Mouse (Mus musculus): ENCODE results near the gene Usp37. TPM values are rescaled to one million over a fixed set of nuclear protein-coding genes. Genes with fewer than 3 reads are reported as not detected.

Usp37 gene
- polyA plus RNA-seq, 2 experiments: 4.4 to 11.4 TPM

DNA sequence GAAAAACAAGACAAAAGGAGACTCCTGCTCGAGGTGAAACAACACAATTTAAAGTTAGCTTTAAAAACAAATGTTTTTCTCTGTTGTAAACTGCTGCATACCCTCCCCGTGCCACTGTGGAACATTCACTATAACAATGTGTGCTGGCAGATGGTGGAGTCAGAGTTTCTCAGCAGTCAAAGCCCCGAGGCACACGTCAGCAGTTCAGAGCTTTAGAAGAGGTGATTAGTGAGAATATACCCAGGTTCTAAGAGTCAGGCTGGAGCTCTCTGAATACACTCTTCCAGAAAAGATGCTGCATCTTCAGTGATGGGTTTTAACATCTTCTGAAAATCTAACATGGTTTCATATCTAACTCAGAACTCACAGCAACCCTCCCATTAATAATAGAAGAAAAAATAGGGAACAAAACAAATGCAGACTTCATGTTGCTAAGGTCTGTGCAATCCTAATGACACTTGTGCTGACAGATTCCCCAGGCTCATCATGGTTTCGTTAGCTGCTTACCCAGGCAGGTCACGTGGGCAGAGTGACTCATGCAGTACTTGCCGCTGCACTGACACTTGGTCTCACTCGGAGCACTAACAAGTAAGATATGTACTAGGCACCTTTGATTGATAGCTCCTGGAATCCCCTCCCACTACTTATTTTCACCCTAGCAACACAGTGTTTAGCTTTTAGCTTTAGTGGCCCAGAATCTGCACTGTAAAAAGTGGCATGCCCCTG is 106.2 kb downstream of the Usp37 start:
- Histone ChIP-seq H3K9ac (replicated peaks) (no peak overlapping the region), H3K27me3 (ENCODE audit: control insufficient read depth, insufficient read depth, low read length) (no peaks in the 10 kb centered on the region), H3K4me2 (ENCODE audit: low read depth) (no peak overlapping the region), H3K36me3 (replicated peaks; ENCODE audit: control insufficient read depth, insufficient read depth, low read depth) (peaks cover 33% of the 10 kb centered on the region), H3K4me3 (ENCODE audit: insufficient read depth in 1 of 2, low read depth in 2 of 2, low read length in 2 of 2) (no peak overlapping the region), H3K4me1 (replicated peaks; ENCODE audit: control insufficient read depth in 2 of 2, insufficient read depth in 2 of 2, low read length in 1 of 2) (peaks cover 6 to 16% of the 10 kb centered on the region in 2 experiments), H3K27ac (no peak overlapping the region), H3K9me3 (ENCODE audit: control insufficient read depth, low read length) (no peaks in the 10 kb centered on the region)
- no peak for TF ChIP-seq CTCF (IDR thresholded peaks at IDR 0.05; ENCODE audit: low read depth)
- TF ChIP-seq EP300 (IDR thresholded peaks at IDR 0.05; ENCODE audit: low read depth): no peak
- 77% methylated on average over 8 of the region's 8 CpGs for WGBS (ENCODE audit: insufficient replicate concordance)
- DNase-seq (ENCODE audit: low read depth in 3 of 3, low spot score in 3 of 3) (no peak), ATAC-seq (ENCODE audit: insufficient read depth) (no peak)

DNA sequence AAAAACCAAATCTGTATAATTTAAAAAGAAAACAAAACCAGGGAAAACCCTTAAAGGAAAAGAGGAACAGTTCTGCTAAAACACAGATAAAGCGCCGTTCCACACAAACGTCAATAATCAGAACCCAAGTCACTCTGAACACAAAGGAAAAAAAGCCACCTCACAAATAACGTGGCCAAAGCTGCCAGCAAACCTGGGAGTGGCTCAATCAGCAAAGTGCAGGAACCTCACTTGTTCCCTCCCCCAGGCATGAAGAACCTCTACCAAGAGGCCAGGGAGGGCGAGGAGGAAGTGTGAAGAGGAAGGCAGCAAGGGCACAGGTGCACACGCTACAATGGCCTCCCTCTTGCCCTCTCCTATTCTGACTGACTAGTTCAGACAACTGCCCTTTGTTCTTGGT is 108.5 kb downstream of the Usp37 start:
- H3K9me3 ChIP-seq (ENCODE audit: control insufficient read depth, low read length): no peaks in the 10 kb centered on the region
- DNase-seq (ENCODE audit: low read depth in 3 of 3, low spot score in 3 of 3) (peak; percentile 30 to 35 (median 33)), ATAC-seq (ENCODE audit: insufficient read depth) (peak; percentile 66)
- peaks cover 6 to 16% of the 10 kb centered on the region in 2 experiments for H3K4me1 ChIP-seq (replicated peaks; ENCODE audit: control insufficient read depth in 2 of 2, insufficient read depth in 2 of 2, low read length in 1 of 2)
- no peaks in the 10 kb centered on the region for H3K27me3 ChIP-seq (ENCODE audit: control insufficient read depth, insufficient read depth, low read length)
- H3K4me2 ChIP-seq (ENCODE audit: low read depth): no peak overlapping the region
- no peak overlapping the region for H3K4me3 ChIP-seq (ENCODE audit: insufficient read depth in 1 of 2, low read depth in 2 of 2, low read length in 2 of 2)
- TF ChIP-seq CTCF (IDR thresholded peaks at IDR 0.05; ENCODE audit: low read depth) (no peak), EP300 (IDR thresholded peaks at IDR 0.05; ENCODE audit: low read depth) (no peak)
- H3K36me3 ChIP-seq (replicated peaks; ENCODE audit: control insufficient read depth, insufficient read depth, low read depth): peaks cover 24% of the 10 kb centered on the region
- H3K9ac ChIP-seq (replicated peaks): no peak overlapping the region
- peak overlapping the region; percentile 48; the same call in 1 of the 2 replicates for H3K27ac ChIP-seq
- WGBS (ENCODE audit: insufficient replicate concordance): 20% methylated on average over 6 of the region's 6 CpGs

DNA sequence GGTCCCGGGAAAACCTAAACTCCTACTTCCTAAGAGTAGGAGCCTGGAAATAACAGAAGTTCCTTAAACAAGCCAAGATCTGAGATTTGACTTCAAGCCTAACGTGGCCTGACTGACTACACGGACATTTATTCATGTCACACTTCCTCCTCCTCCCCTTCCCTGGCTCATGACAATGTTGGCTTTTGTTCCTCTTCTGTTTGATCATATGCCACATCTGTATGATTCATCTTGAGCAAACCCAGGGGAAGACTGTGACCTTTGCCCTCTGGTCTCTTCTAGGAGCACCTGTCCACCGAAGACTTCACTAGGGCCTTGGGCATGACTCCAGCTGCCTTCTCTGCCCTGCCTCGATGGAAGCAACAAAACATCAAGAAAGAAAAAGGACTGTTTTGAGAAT is 109.5 kb downstream of the Usp37 start:
- no peak overlapping the region for H3K4me3 ChIP-seq (ENCODE audit: insufficient read depth in 1 of 2, low read depth in 2 of 2, low read length in 2 of 2)
- H3K27ac ChIP-seq: no peak overlapping the region
- no peaks in the 10 kb centered on the region for H3K27me3 ChIP-seq (ENCODE audit: control insufficient read depth, insufficient read depth, low read length)
- no peak overlapping the region for H3K9ac ChIP-seq (replicated peaks)
- no peaks in the 10 kb centered on the region for H3K9me3 ChIP-seq (ENCODE audit: control insufficient read depth, low read length)
- 65% methylated on average over 5 of the region's 5 CpGs for WGBS (ENCODE audit: insufficient replicate concordance)
- DNase-seq (ENCODE audit: low read depth in 3 of 3, low spot score in 3 of 3) (no peak), ATAC-seq (ENCODE audit: insufficient read depth) (no peak)
- peaks cover 6 to 16% of the 10 kb centered on the region in 2 experiments for H3K4me1 ChIP-seq (replicated peaks; ENCODE audit: control insufficient read depth in 2 of 2, insufficient read depth in 2 of 2, low read length in 1 of 2)
- peaks cover 19% of the 10 kb centered on the region for H3K36me3 ChIP-seq (replicated peaks; ENCODE audit: control insufficient read depth, insufficient read depth, low read depth)
- TF ChIP-seq EP300 (IDR thresholded peaks at IDR 0.05; ENCODE audit: low read depth): no peak
- TF ChIP-seq CTCF (IDR thresholded peaks at IDR 0.05; ENCODE audit: low read depth): no peak
- H3K4me2 ChIP-seq (ENCODE audit: low read depth): no peak overlapping the region

GRCm38 (mm10) chr1:74433220-74433619 is 110.9 kb downstream of the Usp37 start:
- ATAC-seq (ENCODE audit: insufficient read depth): peak; percentile 56
- 56% methylated on average over 6 of the region's 6 CpGs for WGBS (ENCODE audit: insufficient replicate concordance)

GRCm38 (mm10) chr1:74425845-74426244 is 118.2 kb downstream of the Usp37 start:
- 24% methylated on average over 7 of the region's 7 CpGs for WGBS (ENCODE audit: insufficient replicate concordance)
- Histone ChIP-seq H3K9ac (replicated peaks) (no peak overlapping the region), H3K4me3 (ENCODE audit: insufficient read depth in 1 of 2, low read depth in 2 of 2, low read length in 2 of 2) (no peak overlapping the region), H3K27ac (no peak overlapping the region), H3K4me1 (replicated peaks; ENCODE audit: control insufficient read depth in 2 of 2, insufficient read depth in 2 of 2, low read length in 1 of 2) (no peaks in the 10 kb centered on the region), H3K4me2 (ENCODE audit: low read depth) (no peak overlapping the region), H3K36me3 (replicated peaks; ENCODE audit: control insufficient read depth, insufficient read depth, low read depth) (no peaks in the 10 kb centered on the region), H3K9me3 (ENCODE audit: control insufficient read depth, low read length) (no peaks in the 10 kb centered on the region), H3K27me3 (ENCODE audit: control insufficient read depth, insufficient read depth, low read length) (no peaks in the 10 kb centered on the region)
- ATAC-seq (ENCODE audit: insufficient read depth) (no peak), DNase-seq (ENCODE audit: low read depth in 3 of 3, low spot score in 3 of 3) (no peak)
- TF ChIP-seq CTCF (IDR thresholded peaks at IDR 0.05; ENCODE audit: low read depth): no peak
- TF ChIP-seq EP300 (IDR thresholded peaks at IDR 0.05; ENCODE audit: low read depth): no peak

More at GRCm38 (mm10) chr1:74433220-74433619, 110.9 kb downstream of the Usp37 start:
- H3K36me3 ChIP-seq (replicated peaks; ENCODE audit: control insufficient read depth, insufficient read depth, low read depth): peaks cover 7% of the 10 kb centered on the region
- H3K9me3 ChIP-seq (ENCODE audit: control insufficient read depth, low read length): no peaks in the 10 kb centered on the region
- peaks cover 6 to 16% of the 10 kb centered on the region in 2 experiments for H3K4me1 ChIP-seq (replicated peaks; ENCODE audit: control insufficient read depth in 2 of 2, insufficient read depth in 2 of 2, low read length in 1 of 2)
- H3K27ac ChIP-seq: no peak overlapping the region
- no peak for DNase-seq (ENCODE audit: low read depth in 3 of 3, low spot score in 3 of 3)
- H3K4me2 ChIP-seq (ENCODE audit: low read depth): no peak overlapping the region
- H3K9ac ChIP-seq (replicated peaks): no peak overlapping the region
- H3K4me3 ChIP-seq (ENCODE audit: insufficient read depth in 1 of 2, low read depth in 2 of 2, low read length in 2 of 2): no peak overlapping the region
- TF ChIP-seq EP300 (IDR thresholded peaks at IDR 0.05; ENCODE audit: low read depth): no peak
- TF ChIP-seq CTCF (IDR thresholded peaks at IDR 0.05; ENCODE audit: low read depth): no peak
- H3K27me3 ChIP-seq (ENCODE audit: control insufficient read depth, insufficient read depth, low read length): no peaks in the 10 kb centered on the region

Measured in liver, embryonic 14.5 days (tissue).